Mouse (Mus musculus): Measurements from ENCODE around the gene Stn1. TPM values are rescaled to one million over a fixed set of nuclear protein-coding genes. Genes with fewer than 3 reads are reported as not detected.
A peak's percentile ranks its signal among the peaks of the same experiment; 100 is the strongest.

Gene Stn1
- polyA plus RNA-seq, 1 experiment from 2014 or later: 58.2 TPM

DNA sequence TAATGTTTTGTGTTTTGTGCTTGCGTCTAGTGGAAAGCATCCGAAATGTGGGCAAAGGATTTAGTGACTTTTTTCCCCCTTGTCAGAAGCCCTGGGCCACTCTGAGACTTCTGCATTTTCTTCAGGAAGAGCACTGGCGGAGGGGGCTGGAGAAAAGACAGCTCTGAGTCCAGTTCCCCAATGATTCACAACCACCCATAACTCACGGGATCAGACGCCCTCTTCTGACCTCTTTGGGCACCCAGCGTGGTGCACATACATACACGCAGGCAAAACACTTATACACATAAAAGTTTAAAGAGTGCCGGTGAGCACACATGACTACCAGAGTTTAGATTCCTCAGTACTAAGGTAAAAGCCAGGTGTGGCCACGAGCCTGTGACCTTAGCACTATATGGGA lies 71.8 kb downstream of the Stn1 start:
- H3K27me3 ChIP-seq: no peaks in the 10 kb centered on the region
- H3K4me3 ChIP-seq: no peak overlapping the region
- H3K4me2 ChIP-seq: no peak overlapping the region
- no peak for ATAC-seq (ENCODE audit: insufficient number of reproducible peaks, insufficient read depth, low FRiP score, low TSS enrichment, low read depth)
- 0 out of 2 replicates have a peak, but pooled peaks cover 6% of the 10 kb centered on the region for H3K36me3 ChIP-seq
- H3K9me3 ChIP-seq: no peaks in the 10 kb centered on the region
- no peak overlapping the region for H3K9ac ChIP-seq
- 66% methylated on average over 9 of the region's 9 CpGs for WGBS
- H3K4me1 ChIP-seq: peaks cover 34% of the 10 kb centered on the region
- H3K27ac ChIP-seq: no peak overlapping the region

DNA sequence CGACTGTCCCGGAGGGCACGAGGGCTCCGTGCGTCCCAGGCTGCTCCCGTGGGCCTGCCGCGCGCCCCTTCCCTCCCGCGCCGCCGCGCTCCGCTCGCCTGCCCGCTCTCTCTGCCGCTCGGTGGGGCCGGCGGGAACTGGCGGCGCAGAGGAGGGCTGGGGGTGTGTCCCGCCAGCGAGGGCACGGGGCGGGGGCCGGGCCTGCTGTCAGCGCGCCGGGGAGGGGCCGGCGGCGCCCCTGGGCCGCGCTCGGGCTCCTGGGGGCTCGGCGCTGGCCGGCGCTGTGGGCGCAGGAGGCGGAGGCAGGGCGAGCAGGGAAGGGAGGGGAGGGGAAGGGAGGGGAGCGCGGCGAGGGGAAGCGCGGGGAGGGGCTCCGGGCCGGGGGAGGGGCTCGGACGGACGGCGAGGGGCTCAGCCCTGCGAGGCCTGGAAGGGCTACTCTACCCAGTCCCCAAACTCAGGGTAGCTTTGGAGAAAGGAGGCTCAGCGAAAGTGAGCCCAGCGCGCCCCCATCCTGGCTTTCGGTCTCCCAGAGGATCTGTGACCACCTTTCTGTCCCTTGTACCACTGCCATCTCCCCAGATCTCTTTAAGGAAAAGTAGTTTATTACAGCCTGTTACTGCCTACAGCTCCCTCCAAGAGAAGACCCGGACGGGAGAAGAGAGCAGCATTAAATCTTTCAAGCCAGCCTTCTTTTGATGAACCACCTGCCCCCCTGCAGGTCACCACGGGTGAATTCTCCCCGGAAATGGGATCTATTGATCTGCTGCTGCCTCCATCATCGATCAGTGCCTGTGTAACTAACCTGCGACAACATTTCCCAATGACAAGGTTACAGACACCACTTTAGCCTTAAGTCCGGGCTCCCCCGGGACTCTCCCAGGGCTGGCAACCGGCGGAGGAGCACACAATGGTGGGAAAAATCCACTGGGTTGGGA lies 72.7 kb downstream of the Stn1 start, which contains the start of gene Sh3pxd2a:
Gene Sh3pxd2a, minus strand, starts transcription at position 98 of the 938 bp plus-strand sequence.
- Histone ChIP-seq H3K9me3 (no peaks in the 10 kb centered on the region), H3K4me3 (peak within 1 kb of the TSS; percentile 86), H3K27ac (peak within 1 kb of the TSS; percentile 91), H3K9ac (peak within 1 kb of the TSS; percentile 92), H3K27me3 (no peaks in the 10 kb centered on the region), H3K4me1 (peaks cover 43% of the 10 kb centered on the region), H3K36me3 (0 out of 2 replicates have a peak, but pooled peaks cover 6% of the 10 kb centered on the region), H3K4me2 (peak within 1 kb of the TSS; percentile 89)
- ATAC-seq (ENCODE audit: insufficient number of reproducible peaks, insufficient read depth, low FRiP score, low TSS enrichment, low read depth): peak; percentile 92
- WGBS: 2% methylated on average over 46 of the region's 70 CpGs

DNA sequence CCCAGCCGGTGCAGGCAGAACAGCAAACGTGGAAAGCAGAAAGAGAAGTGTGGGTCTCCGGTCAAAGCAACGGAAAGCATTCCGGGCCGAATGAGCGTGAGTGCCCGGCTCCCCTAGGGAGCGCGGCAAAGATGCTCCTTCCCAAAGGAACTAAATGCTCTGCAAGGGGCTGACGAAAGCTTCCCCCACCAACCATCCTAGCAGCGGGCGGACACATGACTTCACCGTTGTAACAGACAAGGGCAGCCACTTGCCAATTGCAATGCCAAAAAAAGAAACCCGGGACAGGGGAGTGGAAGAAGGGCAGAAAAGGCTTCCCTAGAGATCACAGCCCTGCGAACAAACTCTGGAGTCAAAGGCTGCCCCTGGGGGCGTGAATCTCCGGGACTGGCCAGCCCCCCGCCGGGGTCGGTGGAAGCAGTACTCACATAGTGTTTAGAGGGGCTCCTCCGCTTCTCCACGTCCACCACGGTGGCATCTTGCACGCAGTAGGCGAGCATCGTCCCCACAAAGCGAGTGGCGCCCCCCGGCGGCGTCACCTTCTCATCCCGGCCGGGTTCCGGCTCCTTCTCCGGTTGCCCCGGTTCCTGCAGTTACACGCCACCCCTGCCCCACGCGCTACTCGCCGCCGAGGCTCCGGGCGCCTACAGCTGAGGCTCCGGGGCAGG lies 73.5 kb downstream of the Stn1 start:
- ATAC-seq (ENCODE audit: insufficient number of reproducible peaks, insufficient read depth, low FRiP score, low TSS enrichment, low read depth): peak; percentile 48
- H3K4me2 ChIP-seq: peak overlapping the region; percentile 89
- H3K4me1 ChIP-seq: peaks cover 50% of the 10 kb centered on the region
- WGBS: 0% methylated on average over 46 of the region's 46 CpGs
- H3K9ac ChIP-seq: peak overlapping the region; percentile 92
- H3K27me3 ChIP-seq: no peaks in the 10 kb centered on the region
- 0 out of 2 replicates have a peak, but pooled peaks cover 6% of the 10 kb centered on the region for H3K36me3 ChIP-seq
- peak overlapping the region; percentile 86 for H3K4me3 ChIP-seq
- no peaks in the 10 kb centered on the region for H3K9me3 ChIP-seq
- H3K27ac ChIP-seq: peak overlapping the region; percentile 91

DNA sequence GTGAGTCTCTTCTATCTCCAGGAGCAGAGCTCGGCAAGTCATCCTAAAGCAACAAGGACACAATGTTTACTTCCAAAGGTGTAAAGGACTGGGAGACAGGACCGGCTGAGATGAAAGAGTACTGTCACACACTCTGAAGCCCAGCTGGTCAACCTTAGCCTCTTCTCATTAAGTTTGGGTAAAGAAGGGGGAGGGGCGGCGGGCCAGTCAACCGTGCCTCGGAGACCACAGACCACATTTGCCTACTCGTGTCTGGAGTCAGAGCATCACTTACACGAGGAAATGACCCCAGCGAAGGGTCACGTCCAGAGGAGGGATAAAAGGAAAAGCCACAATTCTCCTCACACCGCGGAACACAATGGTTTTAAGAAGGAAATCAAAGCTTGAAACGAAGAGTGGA lies 74.1 kb downstream of the Stn1 start:
- Histone ChIP-seq H3K36me3 (0 out of 2 replicates have a peak, but pooled peaks cover 6% of the 10 kb centered on the region), H3K27me3 (no peaks in the 10 kb centered on the region), H3K4me3 (peak overlapping the region; percentile 86), H3K4me1 (peaks cover 55% of the 10 kb centered on the region), H3K9me3 (no peaks in the 10 kb centered on the region), H3K9ac (peak overlapping the region; percentile 92), H3K4me2 (peak overlapping the region; percentile 89), H3K27ac (peak overlapping the region; percentile 91)
- under 1% methylated on average over 13 of the region's 13 CpGs for WGBS
- no peak for ATAC-seq (ENCODE audit: insufficient number of reproducible peaks, insufficient read depth, low FRiP score, low TSS enrichment, low read depth)

DNA sequence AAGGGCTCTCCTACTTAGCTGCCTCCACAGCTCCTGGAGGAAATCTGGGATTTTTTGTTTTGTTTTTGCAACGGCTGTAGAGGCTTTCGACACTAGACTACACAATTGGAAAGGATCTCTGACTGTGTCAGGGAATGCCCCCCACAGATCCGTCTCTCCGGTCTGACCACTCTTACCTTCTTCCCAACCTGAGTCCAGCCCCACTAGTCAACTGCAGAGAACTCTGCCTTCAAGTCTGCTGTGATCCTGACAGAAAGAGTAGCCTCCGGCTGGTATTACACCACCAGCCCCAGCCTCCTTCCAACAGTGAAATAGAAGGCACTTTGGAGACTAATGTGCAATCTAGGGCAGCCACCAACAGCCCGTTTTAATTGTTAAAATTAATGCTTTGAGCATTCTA lies 74.6 kb downstream of the Stn1 start:
- Histone ChIP-seq H3K9me3 (no peaks in the 10 kb centered on the region), H3K4me2 (peak overlapping the region; percentile 89), H3K4me3 (peak overlapping the region; percentile 86), H3K27ac (no peak overlapping the region), H3K27me3 (no peaks in the 10 kb centered on the region), H3K4me1 (peaks cover 60% of the 10 kb centered on the region), H3K36me3 (0 out of 2 replicates have a peak, but pooled peaks cover 6% of the 10 kb centered on the region), H3K9ac (peak overlapping the region; percentile 92)
- WGBS: 13% methylated on average over 6 of the region's 6 CpGs
- ATAC-seq (ENCODE audit: insufficient number of reproducible peaks, insufficient read depth, low FRiP score, low TSS enrichment, low read depth): no peak

DNA sequence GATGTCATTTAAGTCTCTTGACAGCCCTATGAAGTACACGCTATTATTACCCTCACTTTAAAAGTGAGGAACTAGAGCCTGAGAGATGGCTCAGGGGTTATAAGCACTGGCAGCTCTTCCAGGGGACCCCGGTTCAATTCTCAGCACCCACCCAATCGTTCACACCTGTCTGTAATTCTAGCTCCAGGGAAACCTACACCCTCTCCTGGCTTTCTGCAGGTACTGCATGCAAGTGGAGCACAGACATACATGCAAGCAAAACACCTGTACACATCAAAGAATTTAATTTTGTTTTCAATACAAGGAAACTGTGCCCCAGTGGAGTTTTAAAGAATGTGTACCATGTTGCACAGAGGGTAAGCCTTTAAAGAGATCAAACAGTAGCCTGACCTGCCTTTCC lies 75.5 kb downstream of the Stn1 start:
- 85% methylated on average over 3 of the region's 3 CpGs for WGBS
- Histone ChIP-seq H3K4me3 (peak overlapping the region; percentile 86; the same call in 1 of the 2 replicates), H3K9me3 (no peaks in the 10 kb centered on the region), H3K36me3 (0 out of 2 replicates have a peak, but pooled peaks cover 6% of the 10 kb centered on the region), H3K4me2 (peak overlapping the region; percentile 89; the same call in 1 of the 2 replicates), H3K27ac (no peak overlapping the region), H3K4me1 (peaks cover 62% of the 10 kb centered on the region), H3K9ac (no peak overlapping the region), H3K27me3 (no peaks in the 10 kb centered on the region)
- ATAC-seq (ENCODE audit: insufficient number of reproducible peaks, insufficient read depth, low FRiP score, low TSS enrichment, low read depth): no peak

DNA sequence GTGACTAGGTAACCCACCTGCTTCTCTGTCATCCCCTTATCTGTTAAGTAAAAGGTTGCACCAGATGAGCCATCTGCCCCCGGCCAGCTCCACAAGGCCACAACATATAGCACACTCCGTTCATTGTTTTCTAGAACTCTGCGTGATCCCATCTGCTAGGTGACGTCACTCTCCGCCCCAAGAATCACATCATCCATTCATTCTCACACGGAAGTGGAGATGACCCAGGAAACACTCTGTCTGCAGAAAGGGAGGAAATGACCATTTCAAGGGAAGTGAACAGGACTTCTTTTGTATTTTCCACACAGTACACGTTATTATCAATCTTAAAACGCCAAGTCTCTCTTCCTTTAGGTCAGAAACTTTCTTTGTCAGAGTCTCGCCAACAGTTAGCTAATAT lies 75.9 kb downstream of the Stn1 start:
- 58% methylated on average over 9 of the region's 9 CpGs for WGBS
- Histone ChIP-seq H3K4me2 (no peak overlapping the region), H3K36me3 (0 out of 2 replicates have a peak, but pooled peaks cover 6% of the 10 kb centered on the region), H3K4me3 (no peak overlapping the region; the same call in 1 of the 2 replicates), H3K9me3 (no peaks in the 10 kb centered on the region), H3K27me3 (no peaks in the 10 kb centered on the region), H3K9ac (no peak overlapping the region), H3K27ac (no peak overlapping the region), H3K4me1 (peaks cover 62% of the 10 kb centered on the region)
- no peak for ATAC-seq (ENCODE audit: insufficient number of reproducible peaks, insufficient read depth, low FRiP score, low TSS enrichment, low read depth)

DNA sequence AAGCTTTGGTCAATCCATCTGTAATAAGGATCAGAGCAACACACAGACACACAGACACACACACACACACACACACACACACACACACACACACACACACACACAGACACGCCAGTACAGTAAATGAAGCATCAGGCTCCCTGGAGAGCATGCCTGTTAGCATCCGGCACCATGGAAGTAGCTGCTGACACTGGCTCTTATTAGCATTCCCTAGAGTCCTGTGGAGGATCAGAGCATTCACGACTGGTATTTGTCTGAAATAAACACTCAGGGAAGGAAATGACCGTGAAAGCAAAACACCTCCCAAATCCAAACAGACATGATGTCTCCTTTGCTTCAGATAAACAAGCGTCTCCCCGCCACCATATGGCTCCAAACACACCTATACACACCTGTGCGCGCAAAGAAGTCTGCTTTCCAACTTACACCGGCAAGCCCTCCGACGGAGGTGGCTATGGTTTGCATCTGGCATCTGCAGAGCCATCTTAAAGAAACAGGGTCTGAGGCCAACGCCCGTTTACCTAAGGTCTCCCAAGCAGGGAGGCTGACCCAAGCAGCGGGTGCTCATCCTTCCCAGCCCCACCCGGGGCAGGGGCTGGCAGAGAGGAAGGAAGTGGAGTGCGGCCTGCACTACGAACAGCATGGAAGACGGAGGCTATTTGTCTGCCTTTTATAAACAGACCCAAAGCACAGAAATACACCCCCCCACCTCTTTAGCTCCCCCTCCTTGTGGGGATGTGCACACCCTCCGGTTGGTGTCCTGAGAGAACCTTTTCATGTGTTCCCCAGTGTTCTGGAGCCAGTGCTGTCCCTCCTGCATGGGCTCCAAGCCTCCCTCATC lies 77.0 kb downstream of the Stn1 start:
- 65% methylated on average over 19 of the region's 19 CpGs for WGBS
- 0 out of 2 replicates have a peak, but pooled peaks cover 6% of the 10 kb centered on the region for H3K36me3 ChIP-seq
- H3K4me2 ChIP-seq: peak overlapping the region; percentile 20; the same call in 1 of the 2 replicates
- H3K9me3 ChIP-seq: no peaks in the 10 kb centered on the region
- no peak overlapping the region for H3K4me3 ChIP-seq
- no peak for ATAC-seq (ENCODE audit: insufficient number of reproducible peaks, insufficient read depth, low FRiP score, low TSS enrichment, low read depth)
- peaks cover 62% of the 10 kb centered on the region for H3K4me1 ChIP-seq
- H3K27me3 ChIP-seq: no peaks in the 10 kb centered on the region
- no peak overlapping the region; the same call in 1 of the 2 replicates for H3K27ac ChIP-seq
- 0 out of 2 replicates have a peak overlapping the region, but pooled peaks have one; percentile 12 for H3K9ac ChIP-seq

DNA sequence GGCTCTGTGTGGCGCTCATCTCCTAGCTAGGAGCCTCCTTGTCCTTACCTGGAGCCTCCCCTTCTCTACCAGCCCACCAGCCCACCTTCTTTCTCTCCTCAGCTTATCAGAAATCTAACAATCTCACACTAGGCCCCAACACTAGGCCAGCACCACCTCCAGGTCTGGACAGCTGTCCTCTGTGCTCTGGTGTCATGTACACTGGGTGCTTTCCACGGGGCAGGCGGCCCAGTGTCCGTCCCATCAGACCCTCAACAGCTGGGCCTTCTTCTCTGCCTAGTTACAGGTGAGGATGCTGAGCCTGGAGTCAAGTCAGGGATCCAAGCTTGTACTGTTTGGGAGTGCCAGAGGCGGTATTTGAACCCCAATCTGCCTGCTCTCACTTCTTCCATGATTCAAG lies 78.1 kb downstream of the Stn1 start:
- no peak overlapping the region for H3K27ac ChIP-seq
- no peaks in the 10 kb centered on the region for H3K9me3 ChIP-seq
- ATAC-seq (ENCODE audit: insufficient number of reproducible peaks, insufficient read depth, low FRiP score, low TSS enrichment, low read depth): no peak

DNA sequence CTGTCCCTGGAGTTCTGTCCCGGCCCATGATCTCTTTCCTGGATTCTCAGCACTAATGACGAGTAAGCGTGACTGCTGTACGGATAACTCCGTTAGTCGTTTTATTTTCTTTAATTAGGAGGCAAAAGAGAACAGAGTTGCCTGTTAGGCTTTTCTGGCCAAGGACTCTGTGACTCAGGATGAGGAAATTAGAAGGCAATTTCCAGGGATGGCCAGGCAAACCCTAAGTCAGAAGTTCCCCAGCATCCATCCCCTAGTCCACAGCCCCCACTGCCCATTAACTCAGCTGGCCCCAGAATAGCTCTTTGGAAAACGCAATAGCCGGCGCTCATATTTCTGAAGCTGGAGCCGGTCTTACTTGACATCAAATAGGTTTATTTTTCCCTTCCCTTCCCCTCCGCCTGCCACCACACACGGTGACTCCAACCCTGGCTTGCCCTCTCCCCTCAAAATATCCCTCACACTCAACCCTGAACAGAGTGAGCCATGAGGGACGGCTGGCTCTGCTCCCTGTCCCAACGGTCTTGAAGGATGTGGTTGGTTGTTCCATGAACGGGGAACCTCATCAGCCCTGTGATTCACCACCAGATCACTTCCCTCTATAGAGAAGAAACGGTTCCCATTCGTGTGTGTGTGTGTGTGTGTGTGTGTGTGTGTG lies 78.7 kb downstream of the Stn1 start:
- Histone ChIP-seq H3K9ac (peak overlapping the region; percentile 36; the same call in 1 of the 2 replicates), H3K4me2 (no peak overlapping the region), H3K36me3 (0 out of 2 replicates have a peak, but pooled peaks cover 6% of the 10 kb centered on the region), H3K4me1 (peaks cover 72% of the 10 kb centered on the region), H3K27ac (no peak overlapping the region), H3K27me3 (no peaks in the 10 kb centered on the region), H3K9me3 (no peaks in the 10 kb centered on the region), H3K4me3 (no peak overlapping the region)
- ATAC-seq (ENCODE audit: insufficient number of reproducible peaks, insufficient read depth, low FRiP score, low TSS enrichment, low read depth): no peak
- 55% methylated on average over 17 of the region's 17 CpGs for WGBS

More for the DNA sequence above, 78.1 kb downstream of the Stn1 start:
- WGBS: 91% methylated on average over 5 of the region's 5 CpGs
- Histone ChIP-seq H3K4me2 (no peak overlapping the region), H3K27me3 (no peaks in the 10 kb centered on the region), H3K9ac (no peak overlapping the region), H3K4me1 (peaks cover 66% of the 10 kb centered on the region), H3K4me3 (no peak overlapping the region), H3K36me3 (0 out of 2 replicates have a peak, but pooled peaks cover 6% of the 10 kb centered on the region)

All from embryonic facial prominence, embryonic 13.5 days (tissue).